Mouse (Mus musculus) bone marrow macrophage, adult 2 months (primary cell): ENCODE data around the gene Rtn1. TPM values are rescaled to one million over a fixed set of nuclear protein-coding genes. Genes with fewer than 3 reads are reported as not detected.

Experiments used
- H3K27ac ChIP-seq: 2 replicates; pipeline ENCODE4 v1.5.1; 2012; ENCODE audit warnings: low read depth, low read length; ENCODE audit not compliant: insufficient read depth
- H3K4me1 ChIP-seq: 2 replicates; pipeline ENCODE4 v1.6.1; 2012; ENCODE audit warnings: low read length; ENCODE audit not compliant: control insufficient read depth, insufficient read depth
- H3K4me3 ChIP-seq: 2 replicates; pipeline ENCODE4 v1.5.1; 2012; ENCODE audit warnings: mild to moderate bottlenecking, low read length, moderate library complexity; ENCODE audit not compliant: insufficient read depth
- CTCF ChIP-seq: IDR thresholded peaks from 2 replicates; pipeline ENCODE4 v1.5.1; 2012; ENCODE audit warnings: low read depth, mild to moderate bottlenecking, low read length, moderate library complexity
- POLR2A ChIP-seq: IDR thresholded peaks from 2 replicates; pipeline ENCODE4 v1.6.1; 2012; ENCODE audit warnings: mild to moderate bottlenecking, low read depth, low read length, borderline replicate concordance
- polyA plus RNA-seq: library from polyadenylated mRNA; stranded (reverse); fragments of >200 nt; gene quantifications from 2 replicates; pipeline ENCODE4 v1.2.4, GENCODE M21; 2012; ENCODE audit not compliant: missing spikeins, insufficient read depth, insufficient read length

Gene Rtn1
- polyA plus RNA-seq, 1 experiment: 1.6 TPM

GRCm38 (mm10) chr12:72235621-72236351 lies 173.1 kb downstream of the Rtn1 start:
- H3K27ac ChIP-seq: no peak overlapping the region
- TF ChIP-seq POLR2A: no peak
- TF ChIP-seq CTCF: no peak
- no peak overlapping the region for H3K4me3 ChIP-seq
- H3K4me1 ChIP-seq: no peaks in the 10 kb centered on the region

- Histone ChIP-seq H3K4me1 (no peaks in the 10 kb centered on the region), H3K4me3 (no peak overlapping the region), H3K27ac (no peak overlapping the region)
- TF ChIP-seq CTCF (no peak), POLR2A (no peak)
Measured at GRCm38 (mm10) chr12:72234966-72235365, 173.9 kb downstream of the Rtn1 start.

- H3K27ac ChIP-seq: no peak overlapping the region
- H3K4me3 ChIP-seq: no peak overlapping the region
- no peaks in the 10 kb centered on the region for H3K4me1 ChIP-seq
- TF ChIP-seq POLR2A: no peak
- no peak for TF ChIP-seq CTCF
Measured at GRCm38 (mm10) chr12:72234151-72234550, 174.7 kb downstream of the Rtn1 start.

GRCm38 (mm10) chr12:72232826-72233790 lies 175.7 kb downstream of the Rtn1 start:
- H3K4me3 ChIP-seq: no peak overlapping the region
- TF ChIP-seq CTCF (no peak), POLR2A (no peak)
- no peaks in the 10 kb centered on the region for H3K4me1 ChIP-seq
- H3K27ac ChIP-seq: no peak overlapping the region

GRCm38 (mm10) chr12:72232176-72232575 lies 176.7 kb downstream of the Rtn1 start:
- no peak for TF ChIP-seq CTCF
- no peak for TF ChIP-seq POLR2A
- no peak overlapping the region for H3K4me3 ChIP-seq
- no peaks in the 10 kb centered on the region for H3K4me1 ChIP-seq
- no peak overlapping the region for H3K27ac ChIP-seq

GRCm38 (mm10) chr12:72229451-72230196 lies 179.2 kb downstream of the Rtn1 start:
- no peak overlapping the region for H3K4me3 ChIP-seq
- no peak overlapping the region for H3K27ac ChIP-seq
- H3K4me1 ChIP-seq: no peaks in the 10 kb centered on the region
- no peak for TF ChIP-seq CTCF
- TF ChIP-seq POLR2A: no peak

GRCm38 (mm10) chr12:72227731-72228130 lies 181.1 kb downstream of the Rtn1 start:
- no peaks in the 10 kb centered on the region for H3K4me1 ChIP-seq
- H3K27ac ChIP-seq: no peak overlapping the region
- H3K4me3 ChIP-seq: no peak overlapping the region
- TF ChIP-seq POLR2A (no peak), CTCF (no peak)

- H3K4me1 ChIP-seq: no peaks in the 10 kb centered on the region
- TF ChIP-seq CTCF (no peak), POLR2A (no peak)
- no peak overlapping the region for H3K27ac ChIP-seq
- no peak overlapping the region for H3K4me3 ChIP-seq
Measured at GRCm38 (mm10) chr12:72225371-72225770, 183.5 kb downstream of the Rtn1 start.

- no peak overlapping the region for H3K4me3 ChIP-seq
- H3K4me1 ChIP-seq: no peaks in the 10 kb centered on the region
- TF ChIP-seq POLR2A: no peak
- TF ChIP-seq CTCF: no peak
- H3K27ac ChIP-seq: no peak overlapping the region
Measured at GRCm38 (mm10) chr12:72223557-72224102, 185.2 kb downstream of the Rtn1 start.
